18 mouse cellular contexts compared by ENCODE assay signal in genomic region chr5:97953241-97953920, GRCm38 (mm10).
DNase-seq lines count a peak whose midpoint lies in the region; ATAC-seq and TF ChIP-seq lines count a peak whose summit lies in the region.
"Had no signal": no experiment of that assay in that cellular context is flagged by ENCODE, and none has a peak within 500 bp of the region (broad histone marks: within the 10 kb centered on the region; RNA-seq: fewer than 3 reads in every experiment).

No protein-coding gene starts in this region.

- no peaks in the 10 kb centered on the region for H3K9me3 ChIP-seq in forebrain, embryonic 15.5 days
- H3K9me3 ChIP-seq in forebrain, embryonic 10.5 days = no peaks in the 10 kb centered on the region
- H3K9me3 ChIP-seq in limb, embryonic 12.5 days = no peaks in the 10 kb centered on the region
- no peaks in the 10 kb centered on the region for H3K9me3 ChIP-seq in limb, embryonic 10.5 days (replicated peaks)
- no peaks in the 10 kb centered on the region for H3K9me3 ChIP-seq in forebrain, postnatal 0 days (ENCODE audit: low read length)
- H3K9me3 ChIP-seq: embryonic facial prominence, embryonic 13.5 days; hindbrain, embryonic 10.5 days; neural tube, embryonic 13.5 days had no signal

- peak; percentile 86 for ATAC-seq in forebrain, embryonic 15.5 days (replicated peaks)
- no peak for ATAC-seq in limb, embryonic 12.5 days (ENCODE audit: insufficient number of reproducible peaks, insufficient read depth, low FRiP score, low TSS enrichment, low read depth)
- peak; percentile 85 for ATAC-seq in forebrain, postnatal 0 days
- ATAC-seq: intestine, embryonic 16.5 days; Patski had no signal

- no peak overlapping the region for H3K4me2 ChIP-seq in forebrain, embryonic 15.5 days (replicated peaks)
- no peak overlapping the region for H3K4me2 ChIP-seq in limb, embryonic 12.5 days
- no peak overlapping the region for H3K4me2 ChIP-seq in forebrain, postnatal 0 days (ENCODE audit: low read depth)
- H3K4me2 ChIP-seq: embryonic facial prominence, embryonic 13.5 days; neural tube, embryonic 13.5 days had no signal

- H3K36me3 ChIP-seq in forebrain, embryonic 15.5 days = no peaks in the 10 kb centered on the region
- H3K36me3 ChIP-seq in forebrain, embryonic 10.5 days (replicated peaks) = peaks cover 11% of the 10 kb centered on the region; the same call in 1 of the 2 replicates
- H3K36me3 ChIP-seq in limb, embryonic 12.5 days = peaks cover 22% of the 10 kb centered on the region
- peaks cover 26% of the 10 kb centered on the region for H3K36me3 ChIP-seq in limb, embryonic 10.5 days
- H3K36me3 ChIP-seq in forebrain, postnatal 0 days (ENCODE audit: insufficient read depth) = no peaks in the 10 kb centered on the region
- H3K36me3 ChIP-seq: embryonic facial prominence, embryonic 13.5 days; neural tube, embryonic 13.5 days had no signal

- 49% methylated on average over 11 of the region's 11 CpGs for WGBS in forebrain, embryonic 15.5 days
- WGBS in forebrain, embryonic 10.5 days = 88% methylated on average over 11 of the region's 11 CpGs
- 52% methylated on average over 11 of the region's 11 CpGs for WGBS in limb, embryonic 12.5 days
- WGBS in limb, embryonic 10.5 days = 92% methylated on average over 11 of the region's 11 CpGs
- 45% methylated on average over 11 of the region's 11 CpGs for WGBS in forebrain, postnatal 0 days

- peaks cover 5% of the 10 kb centered on the region; the same call in 1 of the 2 replicates for H3K4me1 ChIP-seq in forebrain, embryonic 15.5 days
- no peaks in the 10 kb centered on the region for H3K4me1 ChIP-seq in forebrain, embryonic 10.5 days
- peaks cover 19% of the 10 kb centered on the region for H3K4me1 ChIP-seq in limb, embryonic 12.5 days (replicated peaks)
- H3K4me1 ChIP-seq in limb, embryonic 10.5 days = peaks cover 3% of the 10 kb centered on the region; the same call in 1 of the 2 replicates
- H3K4me1 ChIP-seq in forebrain, postnatal 0 days (ENCODE audit: insufficient read depth) = no peaks in the 10 kb centered on the region; the same call in 1 of the 2 replicates
- H3K4me1 ChIP-seq: hindbrain, embryonic 10.5 days; neural tube, embryonic 13.5 days had no signal

- DNase-seq in forebrain, embryonic 10.5 days (ENCODE audit: extremely low spot score, low spot score) = no peak
- no peak for DNase-seq in limb, embryonic 10.5 days (ENCODE audit: low spot score)
- DNase-seq in brain, adult 2 months (ENCODE audit: low read depth, low spot score) = peak; percentile 46
- peak; percentile 78 for DNase-seq in forebrain, postnatal 0 days
- no peak for DNase-seq in heart, adult 9 months (ENCODE audit: low spot score in 2 of 2)
- DNase-seq: B cell, adult 2 months; cerebellum, adult 11 months; kidney, postnatal 14 days; liver; lung, adult 2 months; thymus, postnatal 36 days had no signal

- no peak overlapping the region for H3K9ac ChIP-seq in forebrain, embryonic 15.5 days (replicated peaks)
- H3K9ac ChIP-seq in limb, embryonic 12.5 days (replicated peaks) = no peak overlapping the region
- H3K9ac ChIP-seq in forebrain, postnatal 0 days = no peak overlapping the region
- H3K9ac ChIP-seq: embryonic facial prominence, embryonic 13.5 days; neural tube, embryonic 13.5 days had no signal

- H3K27me3 ChIP-seq in forebrain, embryonic 15.5 days = no peaks in the 10 kb centered on the region
- H3K27me3 ChIP-seq in forebrain, embryonic 10.5 days (ENCODE audit: poor library complexity, severe bottlenecking) = no peaks in the 10 kb centered on the region
- no peaks in the 10 kb centered on the region for H3K27me3 ChIP-seq in limb, embryonic 12.5 days
- H3K27me3 ChIP-seq in limb, embryonic 10.5 days (ENCODE audit: low read depth, poor library complexity, severe bottlenecking) = no peaks in the 10 kb centered on the region
- H3K27me3 ChIP-seq in forebrain, postnatal 0 days (ENCODE audit: insufficient read depth, low read length) = no peaks in the 10 kb centered on the region
- H3K27me3 ChIP-seq: embryonic facial prominence, embryonic 13.5 days; neural tube, embryonic 13.5 days; Patski had no signal

- peak overlapping the region; percentile 72 for H3K27ac ChIP-seq in forebrain, embryonic 15.5 days (replicated peaks)
- H3K27ac ChIP-seq in forebrain, embryonic 10.5 days = no peak overlapping the region
- H3K27ac ChIP-seq in limb, embryonic 12.5 days = peak overlapping the region; percentile 53; the same call in 1 of the 2 replicates
- no peak overlapping the region for H3K27ac ChIP-seq in limb, embryonic 10.5 days
- 0 out of 2 replicates have a peak overlapping the region, but pooled peaks have one; percentile 50 for H3K27ac ChIP-seq in forebrain, postnatal 0 days (ENCODE audit: low read depth, low read length)
- H3K27ac ChIP-seq: embryonic facial prominence, embryonic 13.5 days; hindbrain, embryonic 10.5 days; neural tube, embryonic 13.5 days had no signal

- TF ChIP-seq CTCF in forebrain, postnatal 0 days (IDR thresholded peaks at IDR 0.05; ENCODE audit: low read depth) = no peak

- H3K4me3 ChIP-seq in forebrain, embryonic 15.5 days = no peak overlapping the region
- H3K4me3 ChIP-seq in forebrain, embryonic 10.5 days = no peak overlapping the region
- H3K4me3 ChIP-seq in limb, embryonic 12.5 days (replicated peaks) = no peak overlapping the region
- H3K4me3 ChIP-seq in limb, embryonic 10.5 days = no peak overlapping the region
- no peak overlapping the region for H3K4me3 ChIP-seq in forebrain, postnatal 0 days (ENCODE audit: low read depth, low read length)
- H3K4me3 ChIP-seq: embryonic facial prominence, embryonic 13.5 days; hindbrain, embryonic 10.5 days; neural tube, embryonic 13.5 days had no signal

Comparison
In these comparisons a context has a peak if more than half of its experiments do, and no peak if none do; other contexts are left out.
1. H3K27ac ChIP-seq: peak in forebrain, embryonic 15.5 days (single experiment), limb, embryonic 12.5 days (single experiment) and forebrain, postnatal 0 days (single experiment); none in forebrain, embryonic 10.5 days (single experiment) and limb, embryonic 10.5 days (single experiment).
2. DNase-seq: peak in brain, adult 2 months (single experiment) and forebrain, postnatal 0 days (single experiment); none in forebrain, embryonic 10.5 days (single experiment), limb, embryonic 10.5 days (single experiment) and heart, adult 9 months (0 of 2).